Mouse (Mus musculus) kidney, adult 2 months (tissue): ENCODE measurements around the gene Med12l.

Experiments used
- CTCF ChIP-seq: fragments of 200-500 bp; conservative IDR thresholded peaks from 2 replicates; pipeline ENCODE4 v1.5.1; 2011; ENCODE audit warnings: low read depth, mild to moderate bottlenecking, control low read depth, low read length, moderate library complexity, mixed read lengths; ENCODE audit not compliant: insufficient read depth, insufficient read length
- POLR2A ChIP-seq: fragments of 200-500 bp; IDR thresholded peaks from one replicate; pipeline ENCODE4 v1.6.1; 2011; ENCODE audit warnings: low read depth, low read length, control low read depth

GRCm38 (mm10) chr3:59194938-59195337, 189.3 kb downstream of the Med12l start, which contains the start of gene Gpr87:
- TF ChIP-seq CTCF (no peak), POLR2A (no peak)
